Mouse (Mus musculus) adrenal gland, adult (tissue): ENCODE measurements at regions not wholly inside any gene's neighbourhood (a gene's known extent, or its start where the extent isn't known, plus 50 kb on each side); places are given as distances from the start of the nearest gene placed in this dataset.

Experiments used
- DNase-seq, 2 experiments: peaks; one replicate each; pipeline ENCODE4 v3.0.0; 2022 to 2023; ENCODE audit warnings: low spot score in 1 of 2; ENCODE audit not compliant: inconsistent age in 2 of 2

- no peak for DNase-seq
These were observed 372.5 kb upstream of the Intu start for GRCm38 (mm10) chr3:40158631-40159030.

DNA sequence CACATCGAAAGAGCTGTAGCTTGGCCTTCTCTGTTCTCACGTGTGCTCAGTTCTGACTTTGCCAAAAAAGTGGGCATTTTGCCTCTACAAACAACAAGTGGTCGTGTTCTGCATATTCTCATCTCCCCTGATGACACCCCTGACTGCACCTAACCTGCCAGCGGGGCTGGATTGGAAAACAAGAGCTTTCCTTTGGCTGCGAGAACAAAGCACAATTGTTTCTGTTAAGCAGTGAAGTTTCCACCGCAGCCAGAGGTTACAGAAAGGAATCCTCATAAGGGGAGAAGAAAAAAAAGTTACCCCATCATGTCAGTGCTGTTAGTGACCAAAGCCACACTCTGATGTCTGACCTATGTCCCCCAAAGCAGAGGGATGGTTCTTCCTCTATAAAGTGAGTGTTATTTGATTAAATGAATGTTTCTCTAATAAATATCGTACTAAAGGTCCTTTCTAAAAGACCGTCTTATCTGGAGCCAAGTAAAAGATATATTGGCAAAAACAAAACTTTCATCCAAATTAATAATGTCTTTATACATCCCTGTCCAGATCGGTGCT is 371.4 kb upstream of the Intu start:
- DNase-seq = no peak

DNA sequence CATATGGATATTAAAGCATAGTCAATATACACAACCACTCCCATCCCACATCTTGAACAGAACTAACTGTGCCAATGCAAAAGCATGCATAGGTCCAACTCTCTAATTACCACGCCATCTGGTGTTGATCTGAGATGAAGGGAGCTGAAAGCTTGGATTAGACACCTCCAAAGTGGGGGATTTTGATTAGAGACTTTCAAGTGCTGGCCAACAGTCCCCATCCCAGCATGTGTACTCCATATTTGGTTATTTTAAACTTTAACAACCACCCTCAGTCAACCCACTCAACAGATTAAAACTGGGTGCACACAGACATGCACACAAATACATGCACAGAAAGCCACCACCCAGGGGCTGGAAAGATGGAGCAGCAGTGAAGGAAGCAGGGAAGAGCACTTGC is 366.9 kb upstream of the Intu start:
- DNase-seq = no peak

DNA sequence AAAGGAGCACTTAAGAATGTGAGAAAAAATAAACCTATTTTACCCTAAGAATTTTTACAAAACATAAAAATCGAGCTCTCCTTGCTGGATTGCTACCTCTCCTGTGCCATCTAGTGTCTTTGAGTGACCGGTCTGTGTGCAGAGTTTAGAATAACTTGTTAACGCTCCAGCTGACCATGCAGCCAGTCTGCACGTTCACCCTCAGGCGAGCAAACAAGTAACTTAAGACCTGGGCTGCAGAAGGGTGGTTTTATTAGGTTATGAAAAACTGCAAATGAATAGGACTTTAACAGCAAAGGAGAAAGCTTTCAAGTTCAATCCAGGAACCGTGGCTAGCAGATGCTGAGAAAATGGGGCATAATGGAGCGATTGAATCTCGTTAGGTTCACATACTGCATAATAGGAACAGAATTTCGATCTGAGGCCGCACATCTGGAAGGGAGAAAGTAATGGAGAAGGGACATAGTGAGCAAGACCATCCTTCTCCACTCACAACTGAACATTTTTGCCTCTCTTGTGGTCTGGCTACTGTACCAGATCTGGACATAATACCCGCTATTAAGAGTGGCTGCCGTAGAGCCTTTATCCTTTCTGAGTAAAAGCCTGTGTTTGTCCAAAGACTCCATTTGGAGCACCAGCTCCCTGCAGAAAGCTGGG is 363.0 kb upstream of the Intu start:
- DNase-seq = no peak

DNA sequence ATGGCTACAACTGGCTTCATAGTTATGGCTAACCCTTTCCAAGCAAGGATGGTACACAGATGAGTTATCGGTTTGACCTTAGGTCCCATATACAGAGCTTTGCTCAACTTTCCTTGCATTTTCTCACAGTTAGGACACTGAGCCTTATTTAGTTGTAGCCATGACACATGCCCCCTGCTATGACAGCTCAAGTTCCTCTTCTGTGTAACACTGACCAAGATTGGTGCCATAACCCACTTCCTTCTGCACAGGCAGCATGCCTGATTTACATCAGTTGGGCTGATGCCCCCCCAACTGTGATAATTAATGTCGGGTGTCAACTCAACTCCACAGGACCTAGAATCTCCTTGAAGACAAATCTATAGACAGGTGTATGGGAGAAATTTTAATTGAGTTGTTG is 361.5 kb upstream of the Intu start:
- DNase-seq = no peak

- no peak for DNase-seq
These were observed 351.3 kb upstream of the Intu start for GRCm38 (mm10) chr3:40179726-40180317.

GRCm38 (mm10) chr3:40185597-40186320 is 345.3 kb upstream of the Intu start:
- peak in 1 of 2 experiments; percentile 18 for DNase-seq

DNA sequence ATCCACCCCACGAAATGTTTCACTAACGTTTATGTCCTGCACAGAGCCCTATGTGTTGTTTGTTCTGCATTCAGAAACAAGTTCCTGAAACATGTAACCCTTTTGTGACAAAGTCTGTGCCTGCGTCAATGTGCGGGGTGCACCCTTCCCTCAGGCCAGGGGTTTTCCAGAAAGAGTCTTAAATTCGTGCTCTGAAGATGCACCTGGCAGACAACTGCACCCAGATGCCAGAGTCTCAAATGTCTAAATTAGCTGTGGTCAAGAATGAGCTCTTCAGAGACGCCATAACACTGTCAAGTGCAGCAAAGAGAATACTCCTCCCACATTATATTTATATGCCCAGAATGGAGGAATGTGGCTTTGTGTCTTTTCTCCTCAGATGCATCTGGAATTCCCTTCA is 341.6 kb upstream of the Intu start:
- no peak for DNase-seq

GRCm38 (mm10) chr3:40190024-40190423 is 341.1 kb upstream of the Intu start:
- no peak for DNase-seq

DNA sequence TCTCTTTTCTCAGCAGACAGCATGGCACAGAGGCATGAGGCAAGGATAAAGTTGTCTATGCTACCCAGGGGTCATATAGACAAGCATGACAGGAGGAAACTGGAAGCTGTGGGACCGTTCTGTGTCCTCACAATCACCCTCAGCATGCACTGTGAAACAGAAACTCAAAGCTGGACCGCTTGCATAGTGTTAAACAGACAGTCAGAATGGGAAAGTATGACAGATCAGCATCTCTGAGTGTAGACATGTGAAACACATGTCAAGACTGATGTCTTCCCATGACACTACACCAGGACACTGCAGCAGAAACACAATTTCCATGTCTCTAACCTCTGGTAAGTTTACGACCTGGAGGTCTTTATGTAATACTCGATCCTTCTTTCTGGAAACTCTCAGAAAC is 330.9 kb upstream of the Intu start:
- no peak for DNase-seq

- DNase-seq = no peak
These were observed 324.8 kb upstream of the Intu start for GRCm38 (mm10) chr3:40206326-40206725.

- DNase-seq = no peak
These were observed 319.3 kb upstream of the Intu start for GRCm38 (mm10) chr3:40211793-40212192.

- DNase-seq = no peak
These were observed 304.3 kb upstream of the Intu start for GRCm38 (mm10) chr3:40226772-40227171.

- DNase-seq = no peak
These were observed 287.5 kb upstream of the Intu start for GRCm38 (mm10) chr3:40243499-40244101.

GRCm38 (mm10) chr3:40254376-40254775 is 276.7 kb upstream of the Intu start:
- DNase-seq = no peak

DNA sequence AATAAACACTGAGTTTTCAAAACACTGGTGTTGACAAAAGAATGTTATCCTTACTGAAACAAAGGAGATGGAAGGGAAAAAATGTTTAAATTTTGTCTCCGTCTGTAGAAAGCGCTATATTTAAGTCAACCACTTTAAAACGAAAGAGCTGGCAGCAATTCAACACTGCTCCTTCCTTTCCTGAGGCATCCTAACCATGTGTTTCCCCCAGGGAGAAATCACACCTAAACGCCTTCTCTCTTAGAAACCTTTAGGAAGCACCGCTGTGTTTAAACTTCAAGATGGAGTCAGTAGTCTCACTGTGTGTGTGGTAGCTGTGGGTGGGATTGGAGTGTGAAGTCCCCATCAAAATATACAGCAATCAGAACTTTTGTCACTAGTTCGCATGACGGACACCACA is 268.6 kb upstream of the Intu start:
- no peak for DNase-seq

DNA sequence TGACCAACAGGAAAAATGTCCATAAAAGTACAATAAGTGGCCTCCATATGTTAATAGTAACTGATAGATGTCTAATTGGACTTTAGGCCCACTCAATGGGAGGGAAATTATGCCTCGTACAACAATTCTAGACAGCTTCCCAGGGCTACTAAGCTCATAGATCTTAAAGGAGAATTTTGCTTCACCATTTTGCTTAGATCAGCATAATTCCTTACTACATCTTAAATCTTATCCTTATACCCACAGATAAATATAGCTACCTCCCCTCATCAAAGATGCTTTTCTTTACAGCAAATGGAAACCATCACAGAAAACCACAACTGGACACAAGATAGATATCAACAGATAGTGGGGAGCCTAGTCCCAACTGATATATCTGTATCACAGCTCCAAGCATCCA is 263.6 kb upstream of the Intu start:
- DNase-seq = no peak

DNA sequence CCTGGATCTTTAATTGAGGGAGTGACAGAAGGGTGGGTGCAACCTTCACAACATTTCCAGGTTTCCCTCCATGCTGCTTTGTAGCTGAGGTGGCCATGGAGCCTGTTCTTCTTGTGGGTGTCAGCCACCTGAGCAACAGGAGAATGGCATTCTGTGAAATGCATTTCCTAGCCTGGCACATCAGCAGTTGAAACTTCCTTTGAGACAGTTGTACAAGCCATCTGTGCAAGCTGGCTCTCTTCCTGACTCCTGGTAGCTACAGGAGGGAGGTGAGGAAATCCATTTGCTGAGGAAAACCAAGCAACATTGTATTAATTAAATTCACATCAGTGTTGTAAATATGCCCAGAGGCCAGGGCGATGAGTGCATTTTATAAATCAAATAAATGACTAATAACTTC is 248.2 kb upstream of the Intu start:
- DNase-seq = no peak

DNA sequence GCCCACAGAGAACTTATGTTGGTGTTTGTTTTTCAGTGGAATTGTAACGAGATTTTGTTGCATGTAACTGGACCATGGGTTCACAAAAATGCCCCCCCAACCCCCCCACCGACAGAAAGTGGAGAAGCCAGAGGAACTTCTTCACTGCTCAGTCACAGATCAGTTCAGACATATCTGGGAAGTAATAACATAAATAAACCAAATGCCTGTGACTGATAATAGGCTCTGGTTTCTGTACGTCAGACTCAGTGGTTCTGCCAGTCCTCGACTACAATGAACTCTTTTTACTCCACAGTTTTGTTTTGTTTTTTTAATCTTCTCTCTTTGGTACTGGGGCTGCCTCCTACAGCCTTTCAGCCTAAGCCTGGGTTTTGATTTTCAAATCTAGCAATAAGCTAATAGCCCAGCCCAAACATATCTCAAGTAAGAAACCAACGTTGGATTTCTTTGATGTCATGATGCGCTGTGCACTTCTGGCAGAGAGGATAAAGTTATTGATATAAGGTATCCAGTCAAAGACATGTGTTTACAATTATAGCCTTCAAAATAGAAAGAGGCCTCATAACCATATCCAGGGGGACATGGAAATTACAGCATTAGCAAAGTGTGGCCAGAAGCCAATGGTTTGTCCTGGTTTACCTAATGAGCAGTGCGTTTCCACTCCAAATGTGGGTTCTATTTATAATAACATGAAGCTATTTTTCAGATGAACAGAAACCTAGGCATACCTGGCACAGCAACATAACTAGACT is 244.0 kb upstream of the Intu start:
- no peak for DNase-seq

GRCm38 (mm10) chr3:40297120-40297519 is 234.0 kb upstream of the Intu start:
- DNase-seq = no peak

GRCm38 (mm10) chr3:40320319-40320718 is 210.8 kb upstream of the Intu start:
- DNase-seq = no peak
